Mouse (Mus musculus) stomach, embryonic 16.5 days (tissue): ENCODE measurements around the gene C2cd4d. TPM values are rescaled to one million over a fixed set of nuclear protein-coding genes. Genes with fewer than 3 reads are reported as not detected.

Source experiments
- ATAC-seq: fragments of 200-750 bp; cut with Nextera tagmentation; 2 replicates; pipeline ENCODE4 v1.8.0; 2017; ENCODE audit warnings: moderate number of reproducible peaks, moderate TSS enrichment; ENCODE audit not compliant: insufficient read depth, low FRiP score
- H3K27ac ChIP-seq: fragments of 300-500 bp; sonication (generic); 2 replicates; pipeline ENCODE4 v1.5.1; 2014; ENCODE audit warnings: low read length
- H3K27me3 ChIP-seq: fragments of 300-500 bp; sonication (generic); 2 replicates; pipeline ENCODE4 v1.6.1; 2014; ENCODE audit warnings: low read length, control low read depth, mixed read lengths; ENCODE audit not compliant: control insufficient read depth, insufficient read depth
- H3K36me3 ChIP-seq: fragments of 300-500 bp; sonication (generic); 2 replicates; pipeline ENCODE4 v1.6.1; 2014; ENCODE audit warnings: low read length; ENCODE audit not compliant: control insufficient read depth, insufficient read depth
- H3K4me1 ChIP-seq: fragments of 300-500 bp; sonication (generic); 2 replicates; pipeline ENCODE4 v1.6.1; 2014; ENCODE audit warnings: low read length, control low read depth, mixed read lengths; ENCODE audit not compliant: control insufficient read depth, insufficient read depth
- H3K4me2 ChIP-seq: fragments of 300-500 bp; sonication (generic); 2 replicates; pipeline ENCODE4 v1.6.1; 2014; ENCODE audit warnings: low read depth, low read length, mixed read lengths
- H3K4me3 ChIP-seq: fragments of 300-500 bp; sonication (generic); replicated peaks from 2 replicates; pipeline ENCODE4 v1.5.1; 2014; ENCODE audit warnings: mild to moderate bottlenecking, low read length
- H3K9ac ChIP-seq: fragments of 300-500 bp; sonication (generic); 2 replicates; pipeline ENCODE4 v1.6.1; 2014; ENCODE audit warnings: low read length
- H3K9me3 ChIP-seq: fragments of 300-500 bp; sonication (generic); replicated peaks from 2 replicates; pipeline ENCODE4 v1.6.1; 2016; ENCODE audit warnings: low read length, control low read depth; ENCODE audit not compliant: control insufficient read depth
- WGBS: fragments of 180-500 bp; shearing (Covaris S2); extraction: QIAGEN DNeasy Blood & Tissue Kit; methylation state at CpG from one replicate; pipeline ENCODE4 v1.1.7; 2014; 5-methylcytosine and 5-hydroxymethylcytosine counted together
- polyA plus RNA-seq: library from polyadenylated mRNA; unstranded; fragments of >200 nt; fragmentation: Nextera tagmentation; extraction: Ambion mirVana; gene quantifications from 2 replicates; pipeline ENCODE4 v1.2.1, GENCODE M21; 2015

C2cd4d gene
- polyA plus RNA-seq, 1 experiment from 2014 or later = 0.65 TPM

GRCm38 (mm10) chr3:94398217-94398616 is 36.0 kb downstream of the C2cd4d start, which contains the start of gene Lingo4:
TSS of gene Lingo4 (plus strand) at chr3:94398517.
- WGBS = 65% methylated on average over 6 of the region's 6 CpGs
- no peak for ATAC-seq
- Histone ChIP-seq H3K4me3 (peak within 1 kb of the TSS; percentile 32), H3K27me3 (0 out of 2 replicates have a peak, but pooled peaks cover 8% of the 10 kb centered on the region), H3K36me3 (no peaks in the 10 kb centered on the region), H3K27ac (no peak within 1 kb of the TSS), H3K4me1 (no peaks in the 10 kb centered on the region), H3K4me2 (peak within 1 kb of the TSS; percentile 54), H3K9ac (peak within 1 kb of the TSS; percentile 40), H3K9me3 (no peaks in the 10 kb centered on the region)

GRCm38 (mm10) chr3:94398943-94399481 is 36.8 kb downstream of the C2cd4d start:
- Histone ChIP-seq H3K4me1 (no peaks in the 10 kb centered on the region), H3K9ac (peak overlapping the region; percentile 40), H3K9me3 (no peaks in the 10 kb centered on the region), H3K27me3 (0 out of 2 replicates have a peak, but pooled peaks cover 8% of the 10 kb centered on the region), H3K27ac (no peak overlapping the region), H3K4me2 (peak overlapping the region; percentile 54), H3K36me3 (no peaks in the 10 kb centered on the region), H3K4me3 (peak overlapping the region; percentile 32)
- 3% methylated on average over 20 of the region's 20 CpGs for WGBS
- ATAC-seq = no peak

GRCm38 (mm10) chr3:94399663-94400310 is 37.5 kb downstream of the C2cd4d start:
- WGBS = 48% methylated on average over 5 of the region's 5 CpGs
- H3K4me2 ChIP-seq = no peak overlapping the region
- H3K27ac ChIP-seq = no peak overlapping the region
- no peak overlapping the region for H3K4me3 ChIP-seq
- no peaks in the 10 kb centered on the region for H3K4me1 ChIP-seq
- H3K9me3 ChIP-seq = no peaks in the 10 kb centered on the region
- no peak overlapping the region; the same call in 1 of the 2 replicates for H3K9ac ChIP-seq
- H3K36me3 ChIP-seq = no peaks in the 10 kb centered on the region
- no peak for ATAC-seq
- H3K27me3 ChIP-seq = 0 out of 2 replicates have a peak, but pooled peaks cover 8% of the 10 kb centered on the region

DNA sequence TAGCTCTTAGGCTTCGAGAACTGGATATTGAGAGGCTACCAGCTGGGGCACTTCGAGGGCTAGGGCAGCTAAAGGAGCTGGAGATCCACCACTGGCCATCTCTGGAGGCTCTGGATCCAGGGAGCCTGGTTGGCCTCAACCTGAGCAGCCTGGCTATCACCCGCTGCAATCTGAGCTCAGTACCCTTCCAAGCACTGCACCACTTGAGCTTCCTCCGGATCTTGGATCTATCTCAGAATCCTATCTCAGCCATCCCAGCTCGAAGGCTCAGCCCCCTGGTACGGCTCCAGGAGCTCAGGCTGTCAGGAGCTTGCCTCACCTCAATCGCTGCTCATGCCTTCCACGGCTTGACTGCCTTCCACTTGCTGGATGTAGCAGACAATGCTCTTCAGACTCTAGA is 40.2 kb downstream of the C2cd4d start:
- Histone ChIP-seq H3K9me3 (no peaks in the 10 kb centered on the region), H3K27ac (no peak overlapping the region), H3K36me3 (no peaks in the 10 kb centered on the region), H3K4me2 (no peak overlapping the region), H3K9ac (no peak overlapping the region), H3K4me3 (no peak overlapping the region), H3K4me1 (no peaks in the 10 kb centered on the region), H3K27me3 (0 out of 2 replicates have a peak, but pooled peaks cover 8% of the 10 kb centered on the region)
- WGBS = 65% methylated on average over 8 of the region's 8 CpGs
- ATAC-seq = no peak

GRCm38 (mm10) chr3:94404366-94405054 is 42.3 kb downstream of the C2cd4d start:
- 22% methylated on average over 7 of the region's 7 CpGs for WGBS
- H3K27ac ChIP-seq = no peak overlapping the region
- H3K27me3 ChIP-seq = 0 out of 2 replicates have a peak, but pooled peaks cover 4% of the 10 kb centered on the region
- H3K9me3 ChIP-seq = no peaks in the 10 kb centered on the region
- H3K4me2 ChIP-seq = no peak overlapping the region
- ATAC-seq = no peak
- H3K36me3 ChIP-seq = no peaks in the 10 kb centered on the region
- H3K9ac ChIP-seq = no peak overlapping the region
- H3K4me1 ChIP-seq = no peaks in the 10 kb centered on the region
- no peak overlapping the region for H3K4me3 ChIP-seq

DNA sequence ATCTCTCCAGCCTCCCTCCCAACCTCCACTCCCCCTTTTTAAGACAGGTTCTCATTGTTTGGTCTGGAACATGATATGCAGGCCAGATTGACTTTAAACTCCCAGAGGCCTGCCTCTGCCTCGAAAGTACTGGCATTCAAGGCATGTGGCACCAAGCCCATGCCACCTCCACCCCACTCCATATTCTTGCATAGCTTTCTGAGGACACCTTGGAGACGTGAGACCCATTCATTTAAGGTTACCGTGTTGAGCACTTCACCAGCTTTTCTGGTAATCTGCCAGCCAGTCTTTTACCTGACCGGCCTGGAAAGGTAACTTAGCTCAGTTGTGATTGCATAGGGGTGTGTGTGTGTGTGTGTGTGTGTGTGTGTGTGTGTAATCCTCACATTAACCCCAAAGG is 43.3 kb downstream of the C2cd4d start:
- H3K27ac ChIP-seq = no peak overlapping the region
- no peak overlapping the region for H3K9ac ChIP-seq
- no peaks in the 10 kb centered on the region for H3K36me3 ChIP-seq
- ATAC-seq = no peak
- no peak overlapping the region for H3K4me3 ChIP-seq
- H3K9me3 ChIP-seq = no peaks in the 10 kb centered on the region
- H3K4me2 ChIP-seq = no peak overlapping the region
- 52% methylated on average over 4 of the region's 4 CpGs for WGBS
- 0 out of 2 replicates have a peak, but pooled peaks cover 2% of the 10 kb centered on the region for H3K27me3 ChIP-seq
- no peaks in the 10 kb centered on the region for H3K4me1 ChIP-seq

DNA sequence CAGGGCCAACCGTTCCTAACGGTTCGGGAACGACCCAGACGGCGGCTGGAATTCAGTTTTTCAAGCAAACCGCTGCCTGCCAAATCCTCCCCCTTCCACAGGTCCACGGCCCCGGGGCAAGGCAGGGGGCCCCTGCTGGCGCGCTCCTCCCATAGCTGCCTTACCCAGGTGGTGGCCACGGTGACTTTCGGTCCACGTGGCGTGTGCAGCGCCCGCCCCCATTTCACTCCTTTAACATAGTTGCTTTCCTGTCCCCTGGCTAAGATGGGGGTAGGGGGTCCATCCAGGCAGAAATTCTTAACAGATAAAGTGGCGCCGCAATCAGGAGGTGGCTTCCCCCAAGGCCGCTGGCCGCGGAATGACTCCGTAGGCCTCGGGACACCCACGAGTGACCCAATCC is 50.3 kb downstream of the C2cd4d start:
- Histone ChIP-seq H3K27ac (0 out of 2 replicates have a peak overlapping the region, but pooled peaks have one; percentile 10), H3K27me3 (no peaks in the 10 kb centered on the region), H3K36me3 (no peaks in the 10 kb centered on the region), H3K4me2 (peak overlapping the region; percentile 95), H3K9me3 (no peaks in the 10 kb centered on the region), H3K4me3 (peak overlapping the region; percentile 55), H3K4me1 (no peaks in the 10 kb centered on the region; the same call in 1 of the 2 replicates), H3K9ac (peak overlapping the region; percentile 64)
- ATAC-seq = peak; percentile 13; the same call in 1 of the 2 replicates
- WGBS = 6% methylated on average over 25 of the region's 25 CpGs

- H3K4me3 ChIP-seq = peak within 1 kb of the TSS; percentile 55
- H3K27me3 ChIP-seq = no peaks in the 10 kb centered on the region
- 8% methylated on average over 52 of the region's 52 CpGs for WGBS
- H3K36me3 ChIP-seq = no peaks in the 10 kb centered on the region
- H3K4me1 ChIP-seq = no peaks in the 10 kb centered on the region; the same call in 1 of the 2 replicates
- H3K9me3 ChIP-seq = no peaks in the 10 kb centered on the region
- H3K9ac ChIP-seq = peak within 1 kb of the TSS; percentile 64
- 0 out of 2 replicates have a peak within 1 kb of the TSS, but pooled peaks have one; percentile 10 for H3K27ac ChIP-seq
- ATAC-seq = peak; percentile 99
- peak within 1 kb of the TSS; percentile 95 for H3K4me2 ChIP-seq
Measured at GRCm38 (mm10) chr3:94413031-94413679, 50.9 kb downstream of the C2cd4d start, which contains the start of gene Tdrkh. TSS of gene Tdrkh (plus strand) at chr3:94413273.
